Mouse (Mus musculus) c-Kit-negative CD71-positive TER-119-positive erythroid progenitor cells, embryonic 14.5 days (primary cell): ENCODE data around the gene Zfp386.

Experiments
- DNase-seq: peaks from one replicate; pipeline ENCODE4 v3.0.0-alpha.2; 2013; ENCODE audit warnings: low read depth, low spot score

Gene Zfp386

GRCm38 (mm10) chr12:116094765-116095555 is 47.4 kb downstream of the Zfp386 start:
- no peak for DNase-seq

GRCm38 (mm10) chr12:116096361-116096904 is 48.9 kb downstream of the Zfp386 start:
- no peak for DNase-seq

DNA sequence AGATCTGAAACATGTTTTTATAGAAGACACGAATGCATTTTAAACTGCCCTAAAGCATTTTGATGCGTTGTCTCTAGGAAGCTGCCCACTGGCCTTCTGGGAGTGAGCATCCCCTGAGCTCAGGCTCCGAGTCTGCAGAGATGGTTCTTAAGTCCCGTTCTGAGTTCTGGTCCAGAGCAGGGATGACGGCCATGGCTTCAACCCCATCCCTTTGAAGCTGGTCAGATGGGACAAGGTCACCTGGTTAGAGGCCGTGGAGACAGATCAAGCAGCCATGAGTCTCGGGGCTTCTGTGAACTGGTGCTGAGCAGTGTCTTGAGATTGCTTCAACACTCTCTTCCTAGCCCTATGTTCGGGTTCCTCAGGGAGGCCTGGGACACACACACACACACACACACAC is 49.6 kb downstream of the Zfp386 start:
- no peak for DNase-seq

DNA sequence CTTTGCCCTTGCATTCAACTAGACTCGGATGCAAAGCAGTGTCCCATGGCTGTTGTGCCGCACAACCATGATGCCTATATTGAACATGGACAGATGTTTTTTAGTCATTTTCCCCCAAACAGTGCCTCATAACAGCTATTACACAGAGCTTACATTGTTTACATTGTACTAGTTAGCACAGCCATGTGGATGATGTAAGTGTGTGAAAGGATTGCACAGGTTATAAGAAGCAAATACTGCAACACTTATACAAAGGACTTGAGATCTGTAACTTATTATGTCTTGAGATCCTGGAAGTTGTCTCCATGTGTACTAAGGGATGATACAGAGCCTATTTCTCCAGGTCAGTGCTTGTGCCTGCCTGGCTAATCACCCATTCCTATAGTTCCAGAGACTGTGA is 54.4 kb downstream of the Zfp386 start:
- no peak for DNase-seq

DNA sequence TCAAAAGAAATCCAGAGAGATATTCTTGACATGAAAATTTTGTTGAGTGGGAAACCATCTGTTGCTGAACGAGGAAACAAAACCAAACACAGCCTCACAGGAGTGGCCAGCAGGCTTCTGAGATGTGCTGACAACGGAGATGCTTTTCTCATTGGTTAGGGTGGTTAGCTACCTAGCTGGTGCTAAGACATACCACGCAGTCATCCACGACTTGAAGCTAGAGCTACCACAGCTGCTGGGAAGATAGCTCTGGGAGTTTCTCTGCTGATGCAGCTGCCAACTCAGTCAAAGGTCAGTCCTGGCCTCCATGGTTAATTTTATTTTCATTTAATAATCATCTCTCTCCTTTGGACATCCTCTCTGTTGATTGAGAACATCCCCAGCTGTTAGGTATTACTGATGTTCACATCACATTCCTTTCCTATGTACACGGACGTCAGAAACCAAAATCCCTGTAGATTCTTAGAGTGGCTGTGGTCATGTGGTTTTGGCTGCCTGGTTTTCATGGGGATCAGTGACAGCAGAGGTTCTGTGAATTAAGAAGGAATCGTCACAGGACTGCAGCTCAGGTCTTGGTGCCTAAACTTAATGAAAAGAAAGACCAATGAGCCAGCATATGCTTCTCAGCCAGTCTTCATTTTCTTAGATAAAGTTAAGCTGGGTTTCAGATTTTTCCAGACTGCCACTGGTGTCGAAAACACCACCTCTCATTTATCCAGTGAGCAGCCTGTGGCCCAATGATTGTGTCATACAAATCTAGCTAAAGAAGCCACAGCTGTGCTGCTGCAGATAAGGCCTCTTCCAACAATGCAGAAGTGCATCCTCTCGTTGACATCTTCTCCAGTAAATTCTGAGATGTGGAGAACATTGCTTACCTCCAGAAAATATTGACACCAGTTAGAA is 62.2 kb downstream of the Zfp386 start:
- no peak for DNase-seq

GRCm38 (mm10) chr12:116111007-116111694 is 63.6 kb downstream of the Zfp386 start:
- no peak for DNase-seq
